Mouse (Mus musculus) forelimb bud, embryonic 11.5 days (tissue): ENCODE results near the gene Zc3h7b.

Experiments used
- DNase-seq: peaks from one replicate; pipeline ENCODE4 v3.0.0-alpha.2; 2012; ENCODE audit warnings: low read depth, low spot score

Gene Zc3h7b

GRCm38 (mm10) chr15:81813986-81814705 lies 69.3 kb downstream of the Zc3h7b start:
- no peak for DNase-seq

DNA sequence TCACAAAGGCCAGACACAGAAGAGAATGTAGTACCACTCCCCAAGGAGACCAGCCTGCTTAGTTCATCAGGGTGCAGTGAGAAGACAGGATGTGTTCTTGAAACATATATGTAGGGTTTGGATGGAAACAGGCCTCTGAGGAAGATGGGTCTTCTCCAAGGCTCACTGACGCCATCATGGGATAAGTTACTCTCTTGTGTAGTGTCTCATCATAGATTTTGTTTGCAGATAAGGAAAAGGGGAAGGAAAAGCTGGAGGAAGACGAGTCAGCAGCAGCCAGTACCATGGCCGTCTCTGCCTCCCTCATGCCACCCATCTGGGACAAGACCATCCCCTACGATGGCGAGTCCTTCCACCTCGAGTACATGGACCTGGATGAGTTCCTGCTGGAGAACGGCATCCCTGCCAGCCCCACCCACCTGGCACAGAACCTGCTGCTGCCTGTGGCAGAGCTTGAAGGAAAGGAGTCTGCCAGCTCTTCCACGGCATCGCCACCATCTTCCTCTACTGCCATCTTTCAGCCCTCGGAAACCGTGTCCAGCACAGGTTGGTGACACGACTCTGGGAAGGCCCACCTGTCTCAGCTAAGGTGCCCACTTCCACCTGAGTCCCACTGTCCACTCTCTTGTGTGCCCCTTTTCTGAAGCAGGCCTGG lies 70.0 kb downstream of the Zc3h7b start:
- no peak for DNase-seq

- DNase-seq = no peak
Measured at GRCm38 (mm10) chr15:81818404-81818803, 73.5 kb downstream of the Zc3h7b start.

GRCm38 (mm10) chr15:81822631-81823030 lies 77.8 kb downstream of the Zc3h7b start:
- DNase-seq = no peak

DNA sequence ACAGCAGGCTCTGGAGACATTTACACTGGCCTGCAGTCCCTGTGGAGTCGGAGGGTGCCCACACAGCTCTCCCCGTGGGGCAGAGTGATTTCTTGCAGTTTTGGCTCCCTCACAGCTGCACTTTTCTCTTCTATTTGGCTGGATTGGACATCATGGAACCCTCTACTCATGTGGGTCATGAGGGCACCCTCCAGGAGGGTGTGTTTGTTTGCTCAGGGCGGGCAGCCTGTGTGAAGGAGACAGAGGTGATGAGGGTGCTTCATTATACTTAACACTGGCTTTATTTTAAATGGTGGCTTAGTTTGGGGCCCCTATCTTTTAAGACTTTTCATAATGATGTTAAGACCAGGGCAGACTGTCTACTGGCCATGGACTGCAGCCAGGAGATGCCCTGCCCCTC lies 80.0 kb downstream of the Zc3h7b start:
- no peak for DNase-seq

- DNase-seq = no peak
Measured at GRCm38 (mm10) chr15:81828426-81829207, 83.8 kb downstream of the Zc3h7b start.

DNA sequence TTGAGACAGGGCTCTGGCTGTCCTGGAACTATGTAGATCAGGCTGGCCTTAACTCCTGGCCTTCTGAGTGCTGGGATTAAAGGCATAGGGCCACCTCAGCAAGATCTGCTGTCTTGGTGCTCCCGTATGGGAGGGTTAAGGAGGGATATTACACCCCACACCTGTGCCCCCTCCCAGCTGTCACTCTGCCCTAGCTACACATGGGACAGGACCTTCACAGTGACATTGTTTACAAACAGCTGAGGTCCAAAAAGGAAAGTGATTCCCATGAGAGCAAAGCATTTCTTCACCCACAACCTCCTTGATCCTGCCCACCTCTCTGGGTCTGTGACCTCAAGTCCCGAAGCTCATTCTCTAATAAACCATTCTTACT lies 84.3 kb downstream of the Zc3h7b start:
- no peak for DNase-seq

DNA sequence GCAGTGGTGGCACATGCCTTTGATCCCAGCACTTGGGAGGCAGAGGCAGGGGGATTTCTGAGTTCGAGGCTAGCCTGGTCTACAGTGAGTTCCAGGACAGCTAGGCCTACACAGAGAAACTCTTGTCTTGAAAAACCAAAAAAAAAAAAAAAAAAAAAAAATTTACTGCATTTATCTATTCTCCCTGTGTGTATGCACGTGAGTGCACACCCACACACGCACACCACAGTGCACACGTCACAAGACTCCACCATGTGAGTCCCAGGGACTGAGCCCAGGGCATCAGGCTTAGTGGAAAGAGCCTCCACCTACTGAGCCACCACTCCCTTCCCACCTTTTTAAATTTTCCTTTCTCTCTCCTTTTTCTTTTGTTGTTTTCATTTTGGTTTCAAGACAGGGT lies 85.7 kb downstream of the Zc3h7b start:
- DNase-seq = no peak

GRCm38 (mm10) chr15:81831136-81831825 lies 86.4 kb downstream of the Zc3h7b start:
- DNase-seq = peak; percentile 93

DNA sequence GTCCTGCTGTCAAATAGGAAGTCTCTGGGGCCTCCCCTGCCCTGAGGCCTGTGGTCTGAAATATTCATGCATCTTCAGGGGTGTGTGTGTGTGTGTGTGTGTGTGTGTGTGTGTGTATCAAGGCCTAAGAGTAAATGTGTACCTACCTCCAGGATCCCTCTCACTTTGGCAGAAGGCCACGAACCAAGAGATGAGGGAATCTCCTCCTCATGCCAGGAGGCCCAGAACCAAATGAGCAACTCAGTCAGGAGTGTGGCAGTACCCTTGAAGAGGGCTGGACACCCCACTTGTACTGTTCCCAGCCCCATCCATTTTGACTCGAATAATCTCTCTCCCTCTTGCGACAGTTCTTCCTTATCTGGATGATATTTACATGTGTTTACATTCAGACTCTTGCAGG lies 87.4 kb downstream of the Zc3h7b start:
- no peak for DNase-seq

DNA sequence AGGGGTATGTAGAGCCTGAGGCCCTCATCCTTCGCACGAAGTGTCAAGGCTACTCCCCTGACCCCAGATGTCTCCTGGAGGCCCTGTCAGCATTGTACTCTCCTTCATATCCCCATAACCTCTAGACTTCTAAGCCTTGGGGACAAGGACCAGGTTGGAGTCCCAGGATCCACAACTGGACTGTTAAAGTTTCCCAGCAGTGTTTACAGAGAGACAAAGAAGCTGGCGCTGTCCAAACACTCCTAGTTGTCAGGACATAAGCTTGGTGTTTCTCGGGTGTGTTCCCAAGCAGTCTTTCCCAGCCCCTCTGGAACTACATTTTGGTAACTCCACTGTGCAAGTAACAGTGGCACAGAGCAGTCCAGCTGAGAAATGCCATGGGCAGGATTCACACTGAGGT lies 88.6 kb downstream of the Zc3h7b start:
- DNase-seq = no peak

DNA sequence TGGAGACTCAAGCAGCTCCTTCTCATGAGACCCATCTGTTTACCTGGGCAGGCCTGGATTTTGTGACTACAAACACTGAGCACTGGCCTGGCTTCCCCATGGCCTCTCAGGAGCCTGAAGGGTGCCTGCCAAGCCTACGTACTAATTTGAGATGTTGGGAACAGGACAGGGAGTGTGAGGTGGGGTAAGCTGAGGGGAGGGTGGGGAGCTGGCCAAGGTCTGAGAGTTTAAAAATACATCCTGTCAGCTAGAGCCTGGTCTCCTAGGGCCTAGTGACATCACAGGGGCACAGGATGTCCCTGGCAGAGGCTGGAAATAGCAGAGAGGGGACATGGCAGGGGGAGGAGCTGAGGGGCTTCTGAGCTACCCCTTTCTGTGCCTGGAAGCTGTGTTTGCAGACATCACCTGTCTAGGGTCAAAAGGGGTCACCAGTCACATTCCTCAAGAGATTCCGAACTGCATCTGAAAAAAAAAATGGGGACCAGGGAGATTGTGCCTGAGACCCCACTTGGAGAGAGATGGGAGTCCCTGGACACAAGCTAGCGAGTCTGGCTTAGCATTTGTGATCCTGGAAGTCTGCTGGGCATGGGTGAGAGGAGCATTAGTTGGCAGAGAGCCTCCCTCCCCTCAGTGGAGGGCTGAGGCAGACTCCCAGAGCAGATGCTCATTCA lies 89.4 kb downstream of the Zc3h7b start:
- no peak for DNase-seq

GRCm38 (mm10) chr15:81835007-81835880 lies 90.4 kb downstream of the Zc3h7b start:
- no peak for DNase-seq

DNA sequence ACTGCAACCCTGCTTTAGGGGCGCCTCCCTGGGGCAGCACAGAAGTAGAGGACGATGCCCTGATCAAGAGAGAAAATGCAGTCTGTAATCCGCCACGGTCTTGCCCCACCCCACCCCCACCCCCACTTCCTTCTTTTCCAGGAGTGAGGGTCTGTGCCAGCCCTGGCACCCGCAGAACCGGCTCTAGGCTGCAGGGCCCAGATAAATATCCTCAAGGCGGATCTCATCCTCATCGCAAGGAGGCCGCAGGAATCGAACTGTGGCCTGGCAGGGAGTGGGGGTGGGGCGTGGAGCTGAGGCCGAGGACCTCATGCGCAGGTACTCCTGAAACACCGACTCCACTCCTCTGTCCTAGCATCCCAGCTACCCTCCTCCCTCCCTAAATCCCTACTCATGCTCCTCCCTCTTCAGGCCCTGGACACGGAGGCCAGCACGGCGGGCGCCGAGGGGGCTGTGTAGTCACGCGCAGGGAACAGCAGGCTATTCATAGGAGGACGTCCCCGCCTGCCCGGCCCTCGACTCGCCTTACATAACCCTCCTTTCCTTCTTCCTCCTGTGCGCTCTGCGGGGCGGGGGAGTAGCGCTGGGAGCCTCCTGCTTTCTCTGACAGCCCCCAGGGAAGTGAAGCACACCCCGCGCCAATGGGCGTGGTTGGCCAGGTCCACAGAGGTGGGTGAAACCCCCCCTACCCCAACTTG lies 91.4 kb downstream of the Zc3h7b start:
- peak; percentile 72 for DNase-seq

DNA sequence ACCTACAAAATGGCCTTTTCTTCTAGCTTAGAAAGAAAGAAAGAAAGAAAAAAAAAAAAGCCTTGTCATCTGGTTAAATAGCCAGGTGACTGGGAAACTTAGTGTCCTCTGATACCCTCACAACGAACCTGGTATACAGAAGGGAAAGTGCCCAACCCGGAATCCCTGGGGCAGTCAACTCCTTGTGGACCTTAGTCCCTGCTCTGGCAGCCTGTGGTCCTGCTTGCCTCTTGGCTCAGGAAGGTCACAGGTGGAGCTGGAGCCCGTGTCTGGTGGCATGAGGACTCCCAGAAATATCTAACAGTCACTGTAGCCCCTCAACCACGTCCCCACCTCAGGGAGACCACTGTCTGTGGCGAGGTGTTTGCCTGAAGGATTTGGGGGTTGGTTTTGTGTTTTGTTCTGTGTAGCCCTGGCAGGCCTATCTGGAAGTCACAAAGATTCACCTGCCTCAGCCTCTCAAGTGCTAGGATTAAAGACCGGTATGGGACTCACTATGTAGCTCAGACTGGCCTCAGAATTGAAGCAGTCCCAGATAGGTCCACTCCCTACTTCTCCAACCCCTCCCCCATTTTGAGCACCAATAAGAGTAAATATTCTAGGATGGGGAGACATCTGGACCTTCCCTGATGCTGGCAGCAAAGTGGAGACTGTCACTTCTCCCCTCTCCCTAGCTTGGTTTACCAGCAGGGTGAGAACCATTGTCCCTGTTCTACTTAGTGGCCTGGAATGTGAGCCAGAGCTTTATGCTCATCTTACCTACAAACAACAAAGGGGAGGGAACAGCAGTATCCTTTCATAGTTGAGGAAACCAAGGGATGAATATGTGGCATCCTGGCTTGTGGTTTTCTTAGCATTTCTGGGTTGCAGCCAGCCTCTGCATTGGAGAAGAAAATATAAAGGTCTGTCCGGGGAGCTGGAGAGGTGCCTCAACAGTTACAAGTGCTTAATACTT lies 92.4 kb downstream of the Zc3h7b start:
- DNase-seq = no peak

DNA sequence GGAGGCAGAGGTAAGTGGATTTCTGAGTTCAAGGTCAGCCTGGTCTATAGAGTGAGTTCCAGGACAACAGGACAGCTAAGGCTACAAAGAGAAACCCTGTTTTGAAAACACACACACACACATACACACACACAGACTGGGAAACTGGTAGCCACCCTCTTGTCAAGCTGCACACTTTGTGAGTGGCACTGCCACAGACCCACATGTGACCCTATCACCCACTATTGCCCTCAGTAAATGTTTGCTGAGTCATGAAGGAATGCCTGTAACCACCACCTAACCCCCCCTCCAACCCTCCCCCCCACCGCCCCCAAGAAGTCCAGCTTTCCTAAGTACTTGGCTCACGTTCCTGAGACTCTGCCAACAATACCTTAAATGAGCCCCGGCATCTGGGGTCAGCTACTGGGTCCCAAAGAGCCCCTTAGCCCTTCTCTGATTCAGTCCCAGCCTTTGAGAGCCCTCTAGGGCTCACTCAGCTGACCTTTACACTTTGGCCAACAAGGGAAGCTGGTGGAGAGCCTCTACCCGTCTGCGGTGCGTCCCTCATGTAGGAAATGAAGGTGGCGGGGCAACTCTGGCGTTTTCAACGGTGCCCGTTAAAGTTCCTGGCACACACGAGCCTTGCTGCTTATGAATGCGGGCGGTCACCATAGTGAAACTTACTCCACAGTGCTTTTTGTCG lies 93.8 kb downstream of the Zc3h7b start:
- DNase-seq = no peak

DNA sequence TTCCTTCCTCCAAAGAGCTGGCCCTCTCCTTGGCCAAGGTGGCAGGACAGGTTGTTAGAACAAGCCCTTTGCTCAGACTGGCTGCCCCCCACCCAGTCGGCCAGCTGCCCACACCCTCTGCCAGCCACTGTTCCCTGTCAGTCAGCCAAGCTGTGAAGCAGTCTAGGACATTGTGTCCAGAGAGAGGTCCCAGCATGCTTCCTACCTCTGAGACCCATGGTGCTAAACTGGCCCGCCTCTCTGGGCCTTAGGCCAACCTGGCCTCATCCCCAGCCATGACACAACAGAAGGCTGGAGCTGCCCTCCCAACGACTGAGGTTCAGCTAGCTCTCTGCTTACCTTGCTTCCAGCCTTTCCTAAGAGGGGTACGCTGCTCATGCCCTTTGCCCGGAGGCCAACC lies 94.8 kb downstream of the Zc3h7b start:
- DNase-seq = no peak

- DNase-seq = no peak
Measured at GRCm38 (mm10) chr15:81840306-81840705, 95.4 kb downstream of the Zc3h7b start.
